ENCODE assay signal across 25 mouse cellular contexts in the genomic region with DNA sequence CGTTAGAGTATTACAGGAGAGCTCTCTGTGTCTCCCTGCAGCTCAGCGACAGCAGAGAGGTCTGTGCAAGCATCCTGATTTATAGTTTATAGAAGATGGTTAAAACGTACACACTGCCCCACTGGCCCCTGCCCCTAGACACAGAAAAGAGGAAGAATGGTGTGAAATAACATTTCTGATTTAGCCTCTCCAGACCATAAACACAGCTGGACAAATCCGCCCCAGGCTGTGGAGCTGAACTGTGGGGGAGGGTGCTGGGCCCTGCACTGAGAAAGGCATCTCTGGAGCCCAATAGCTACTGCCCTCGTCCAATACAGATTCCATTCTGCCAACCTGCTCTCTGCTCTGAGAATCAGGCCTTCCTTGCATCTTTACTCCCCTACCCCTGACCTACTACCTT.
DNase-seq lines count a peak whose midpoint lies in the region; ATAC-seq and TF ChIP-seq lines count a peak whose summit lies in the region.
"Had no signal": no experiment of that assay in that cellular context is flagged by ENCODE, and none has a peak within 500 bp of the region (broad histone marks: within the 10 kb centered on the region; RNA-seq: fewer than 3 reads in every experiment).

No protein-coding gene starts in this region.

- 40% methylated on average over 5 of the region's 5 CpGs for WGBS in hindbrain, embryonic 10.5 days
- 38% methylated on average over 5 of the region's 5 CpGs for WGBS in hindbrain, embryonic 16.5 days
- WGBS in midbrain, embryonic 12.5 days: 22% methylated on average over 5 of the region's 5 CpGs
- WGBS in midbrain, postnatal 0 days: 38% methylated on average over 5 of the region's 5 CpGs
- WGBS in limb, embryonic 10.5 days: 27% methylated on average over 5 of the region's 5 CpGs

- TF ChIP-seq CTCF in midbrain, postnatal 0 days (IDR thresholded peaks at IDR 0.05): no peak

- no peak overlapping the region for H3K9ac ChIP-seq in hindbrain, embryonic 16.5 days (ENCODE audit: low read depth, low read length)
- no peak overlapping the region for H3K9ac ChIP-seq in midbrain, embryonic 12.5 days (replicated peaks)
- H3K9ac ChIP-seq in midbrain, postnatal 0 days (replicated peaks; ENCODE audit: low read length, poor library complexity, severe bottlenecking): no peak overlapping the region
- H3K9ac ChIP-seq: forebrain, embryonic 15.5 days; hindbrain, embryonic 12.5 days; liver, embryonic 13.5 days; lung, embryonic 15.5 days had no signal

- no peak overlapping the region for H3K4me3 ChIP-seq in hindbrain, embryonic 10.5 days
- no peak overlapping the region for H3K4me3 ChIP-seq in hindbrain, embryonic 16.5 days (ENCODE audit: low read length)
- H3K4me3 ChIP-seq in midbrain, embryonic 12.5 days: no peak overlapping the region
- no peak overlapping the region for H3K4me3 ChIP-seq in midbrain, postnatal 0 days (ENCODE audit: low read depth, low read length)
- no peak overlapping the region for H3K4me3 ChIP-seq in limb, embryonic 10.5 days
- H3K4me3 ChIP-seq: forebrain, embryonic 15.5 days; hindbrain, embryonic 12.5 days; layer of hippocampus, adult 2 months; liver, embryonic 13.5 days; lung, embryonic 15.5 days had no signal

- H3K4me2 ChIP-seq in hindbrain, embryonic 16.5 days (ENCODE audit: low read length): no peak overlapping the region
- H3K4me2 ChIP-seq in midbrain, embryonic 12.5 days (replicated peaks): no peak overlapping the region
- H3K4me2 ChIP-seq in midbrain, postnatal 0 days (ENCODE audit: low read depth, low read length, poor library complexity, severe bottlenecking): no peak overlapping the region
- H3K4me2 ChIP-seq: forebrain, embryonic 15.5 days; heart, embryonic 11.5 days; hindbrain, embryonic 12.5 days; liver, embryonic 13.5 days; lung, embryonic 15.5 days; midbrain, embryonic 11.5 days had no signal

- no peak for ATAC-seq in hindbrain, embryonic 16.5 days
- no peak for ATAC-seq in midbrain, embryonic 12.5 days (ENCODE audit: low FRiP score, low read depth)
- ATAC-seq in midbrain, postnatal 0 days (ENCODE audit: low FRiP score): no peak
- ATAC-seq: forebrain, embryonic 15.5 days; inflammation-experienced regulatory T-cells, adult 6 months had no signal

- DNase-seq in hindbrain, embryonic 10.5 days (ENCODE audit: low spot score): no peak
- no peak for DNase-seq in midbrain, postnatal 0 days (ENCODE audit: low spot score)
- peak; percentile 46 for DNase-seq in embryo, embryonic 10.5 days (ENCODE audit: low spot score)
- peak; percentile 35 for DNase-seq in limb, embryonic 10.5 days (ENCODE audit: low spot score)
- DNase-seq in thymus, adult 18-20 months: no peak
- DNase-seq in heart, adult 18-20 months: no peak
- DNase-seq: adrenal gland, postnatal 14 days; cerebellum, adult 9-10 months; gastrocnemius, postnatal 10 days; kidney, adult 18-20 months; kidney, postnatal 25 days; layer of hippocampus, postnatal 36 days; liver, embryonic 13.5 days; right cerebral cortex, postnatal 14 days; spleen, adult 18-20 months had no signal

- peaks cover 33% of the 10 kb centered on the region for H3K27me3 ChIP-seq in hindbrain, embryonic 10.5 days (ENCODE audit: insufficient read depth, poor library complexity, severe bottlenecking)
- H3K27me3 ChIP-seq in hindbrain, embryonic 16.5 days (replicated peaks; ENCODE audit: control insufficient read depth, insufficient read depth, low read length): no peaks in the 10 kb centered on the region
- H3K27me3 ChIP-seq in midbrain, embryonic 12.5 days: peaks cover 4% of the 10 kb centered on the region; the same call in 1 of the 2 replicates
- H3K27me3 ChIP-seq in midbrain, postnatal 0 days (ENCODE audit: insufficient read depth, low read length): no peaks in the 10 kb centered on the region
- H3K27me3 ChIP-seq in limb, embryonic 10.5 days (ENCODE audit: low read depth, poor library complexity, severe bottlenecking): peaks cover 16% of the 10 kb centered on the region; the same call in 1 of the 2 replicates
- H3K27me3 ChIP-seq: forebrain, embryonic 15.5 days; hindbrain, embryonic 12.5 days; liver, embryonic 13.5 days; lung, embryonic 15.5 days had no signal

- H3K9me3 ChIP-seq in hindbrain, embryonic 10.5 days: no peaks in the 10 kb centered on the region
- no peaks in the 10 kb centered on the region for H3K9me3 ChIP-seq in hindbrain, embryonic 16.5 days (ENCODE audit: control insufficient read depth, low read length)
- no peaks in the 10 kb centered on the region for H3K9me3 ChIP-seq in midbrain, embryonic 12.5 days
- no peaks in the 10 kb centered on the region for H3K9me3 ChIP-seq in midbrain, postnatal 0 days (ENCODE audit: low read length)
- H3K9me3 ChIP-seq in limb, embryonic 10.5 days (replicated peaks): no peaks in the 10 kb centered on the region
- H3K9me3 ChIP-seq: forebrain, embryonic 15.5 days; hindbrain, embryonic 12.5 days; liver, embryonic 13.5 days; lung, embryonic 15.5 days had no signal

- peaks cover 22% of the 10 kb centered on the region for H3K4me1 ChIP-seq in hindbrain, embryonic 10.5 days (replicated peaks)
- H3K4me1 ChIP-seq in hindbrain, embryonic 16.5 days (ENCODE audit: control insufficient read depth, insufficient read depth, low read depth, low read length): no peaks in the 10 kb centered on the region
- peaks cover 12% of the 10 kb centered on the region; the same call in 1 of the 2 replicates for H3K4me1 ChIP-seq in midbrain, embryonic 12.5 days
- no peaks in the 10 kb centered on the region for H3K4me1 ChIP-seq in midbrain, postnatal 0 days (ENCODE audit: insufficient read depth, low read length)
- H3K4me1 ChIP-seq in limb, embryonic 10.5 days: peaks cover 28% of the 10 kb centered on the region
- H3K4me1 ChIP-seq: forebrain, embryonic 15.5 days; liver, embryonic 13.5 days; lung, embryonic 15.5 days had no signal

- H3K27ac ChIP-seq in hindbrain, embryonic 10.5 days: peak overlapping the region; percentile 51; the same call in 1 of the 2 replicates
- no peak overlapping the region for H3K27ac ChIP-seq in hindbrain, embryonic 16.5 days (ENCODE audit: low read depth, low read length)
- 0 out of 2 replicates have a peak overlapping the region, but pooled peaks have one; percentile 26 for H3K27ac ChIP-seq in midbrain, embryonic 12.5 days (replicated peaks)
- no peak overlapping the region for H3K27ac ChIP-seq in midbrain, postnatal 0 days (ENCODE audit: low read depth, low read length)
- H3K27ac ChIP-seq in limb, embryonic 10.5 days: no peak overlapping the region
- H3K27ac ChIP-seq: forebrain, embryonic 15.5 days; hindbrain, embryonic 12.5 days; layer of hippocampus, adult 2 months; liver, embryonic 13.5 days; lung, embryonic 15.5 days; macrophage had no signal

- H3K36me3 ChIP-seq in hindbrain, embryonic 10.5 days: no peaks in the 10 kb centered on the region
- H3K36me3 ChIP-seq in hindbrain, embryonic 16.5 days (ENCODE audit: control insufficient read depth, insufficient read depth, low read length): no peaks in the 10 kb centered on the region
- no peaks in the 10 kb centered on the region for H3K36me3 ChIP-seq in midbrain, embryonic 12.5 days
- no peaks in the 10 kb centered on the region for H3K36me3 ChIP-seq in midbrain, postnatal 0 days (ENCODE audit: insufficient read depth, low read length)
- no peaks in the 10 kb centered on the region for H3K36me3 ChIP-seq in limb, embryonic 10.5 days
- H3K36me3 ChIP-seq: forebrain, embryonic 15.5 days; hindbrain, embryonic 12.5 days; liver, embryonic 13.5 days; lung, embryonic 15.5 days had no signal

Comparison
In these comparisons a context has a peak if more than half of its experiments do, and no peak if none do; other contexts are left out.
1. H3K27ac ChIP-seq: peak in hindbrain, embryonic 10.5 days (single experiment) and midbrain, embryonic 12.5 days (single experiment); none in hindbrain, embryonic 16.5 days (single experiment), midbrain, postnatal 0 days (single experiment) and limb, embryonic 10.5 days (single experiment).
2. DNase-seq: peak in embryo, embryonic 10.5 days (single experiment) and limb, embryonic 10.5 days (single experiment); none in hindbrain, embryonic 10.5 days (single experiment), midbrain, postnatal 0 days (single experiment), thymus, adult 18-20 months (0 of 2) and heart, adult 18-20 months (0 of 2).